Mouse (Mus musculus) adrenal gland, postnatal 10 days (tissue): ENCODE measurements around the gene Dnah2. TPM values are rescaled to one million over a fixed set of nuclear protein-coding genes. Genes with fewer than 3 reads are reported as not detected.
A peak's percentile ranks its signal among the peaks of the same experiment; 100 is the strongest.

Source experiments
- DNase-seq: peaks from one replicate; pipeline ENCODE4 v3.0.0; 2021; ENCODE audit warnings: mixed read lengths
- microRNA-seq: library from miRNA; unstranded; fragments of <30 nt; microRNA quantifications from one replicate; pipeline ENCODE4 v1.2.0, GENCODE M21; 2021
- total RNA-seq, 2 experiments: library from RNA; stranded (reverse); gene quantifications; 2 replicates each; pipeline ENCODE4 v1.2.3; 2021

Dnah2 gene
- total RNA-seq, 2 experiments from 2014 or later: 0.30 TPM

DNA sequence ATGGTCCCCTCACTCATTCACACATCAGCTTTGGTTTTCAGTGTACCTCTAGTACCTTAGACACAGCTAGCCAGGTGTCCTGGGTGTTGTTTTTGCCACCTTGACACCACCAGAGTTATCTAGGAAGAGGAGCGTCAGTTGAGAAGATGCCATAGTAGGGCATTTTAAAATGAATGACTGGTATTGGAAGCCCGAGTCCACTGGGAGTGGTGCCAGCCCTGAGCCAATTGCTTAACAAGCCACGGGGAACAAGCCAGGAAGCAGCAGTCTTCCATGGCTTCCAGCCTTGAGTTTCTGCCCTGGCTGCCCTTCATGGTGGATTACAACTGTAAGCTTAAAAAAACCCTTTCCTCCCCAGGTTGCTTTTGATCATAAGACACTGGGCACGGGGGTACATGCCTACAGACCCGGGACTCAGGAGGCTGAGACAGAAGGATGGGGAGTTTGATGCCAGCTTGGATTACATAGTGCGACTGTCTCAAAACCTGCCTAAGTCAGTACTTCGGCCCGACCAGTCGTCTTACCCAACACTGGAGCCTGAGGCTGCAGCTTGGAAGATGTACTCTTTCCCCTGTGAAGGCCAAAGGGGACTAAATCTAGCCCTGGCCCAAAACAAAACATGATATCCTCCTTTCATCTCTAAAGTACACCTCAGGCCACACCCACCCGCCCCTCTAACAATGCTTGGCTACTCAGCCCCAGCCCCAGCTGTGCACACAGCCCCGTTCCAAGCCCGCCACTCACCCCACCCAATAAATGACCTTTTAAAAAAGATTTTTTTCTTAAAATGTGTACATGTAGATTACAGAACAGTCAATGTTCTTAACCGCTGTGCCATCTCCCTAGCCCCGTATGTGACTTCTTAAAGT is 159.1 kb downstream of the Dnah2 start:
- DNase-seq: peak; percentile 90

DNA sequence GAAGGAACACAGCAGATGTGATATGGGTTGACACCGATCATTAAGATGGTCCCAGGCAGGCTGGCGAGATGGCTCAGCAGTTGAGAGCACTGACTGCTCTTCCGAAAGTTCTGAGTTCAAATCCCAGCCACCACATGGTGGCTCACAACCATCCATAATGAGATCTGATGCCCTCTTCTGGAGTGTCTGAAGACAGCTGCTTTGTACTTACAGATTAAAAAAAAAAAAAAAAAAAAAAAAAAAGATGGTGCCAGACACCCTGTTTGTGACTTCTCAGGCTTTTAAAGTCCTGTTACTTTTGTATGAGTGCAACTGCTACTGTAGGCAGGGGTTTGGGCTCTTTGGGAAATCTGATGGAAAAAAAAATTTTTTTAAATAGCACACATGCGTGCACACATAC is 160.2 kb downstream of the Dnah2 start:
- no peak for DNase-seq

DNA sequence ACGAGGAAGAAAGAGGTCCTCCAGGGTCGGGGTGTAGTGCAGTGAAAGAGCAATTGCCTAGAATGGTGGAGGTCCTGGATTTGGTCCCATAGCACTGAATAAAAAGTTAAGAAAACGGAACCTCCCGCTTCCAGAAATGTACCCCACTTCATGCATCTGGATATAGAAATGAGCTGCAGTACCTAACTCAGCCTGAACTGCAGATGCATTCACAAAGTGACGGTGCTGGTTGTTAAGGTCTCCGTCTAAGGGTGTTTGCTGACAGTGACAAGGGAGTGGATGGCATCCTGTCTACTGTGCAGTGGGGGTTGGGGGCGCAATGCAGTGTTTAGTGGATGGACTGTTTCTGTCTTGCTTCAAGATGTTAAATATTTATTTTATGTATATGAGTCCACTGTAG is 162.2 kb downstream of the Dnah2 start:
- DNase-seq: no peak

DNA sequence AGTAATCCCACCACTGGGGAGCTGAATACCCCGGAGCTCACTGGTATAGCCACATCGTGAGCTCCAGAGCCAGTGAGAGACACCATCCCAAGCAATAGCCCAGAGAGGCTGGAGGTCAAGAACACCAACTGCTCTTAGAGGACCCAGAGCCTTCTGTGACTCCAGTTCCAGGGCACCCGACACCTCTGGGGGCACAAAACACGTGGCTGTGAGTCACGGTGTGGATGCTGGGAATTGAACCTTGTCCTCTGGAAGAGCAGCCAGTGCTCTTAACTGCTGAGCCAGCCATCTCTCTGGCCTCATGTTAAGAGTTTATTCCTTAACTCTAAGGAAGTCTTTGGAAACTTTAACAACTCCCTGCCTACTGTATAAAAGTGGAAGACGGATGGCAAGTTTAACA is 163.9 kb downstream of the Dnah2 start:
- no peak for DNase-seq

DNA sequence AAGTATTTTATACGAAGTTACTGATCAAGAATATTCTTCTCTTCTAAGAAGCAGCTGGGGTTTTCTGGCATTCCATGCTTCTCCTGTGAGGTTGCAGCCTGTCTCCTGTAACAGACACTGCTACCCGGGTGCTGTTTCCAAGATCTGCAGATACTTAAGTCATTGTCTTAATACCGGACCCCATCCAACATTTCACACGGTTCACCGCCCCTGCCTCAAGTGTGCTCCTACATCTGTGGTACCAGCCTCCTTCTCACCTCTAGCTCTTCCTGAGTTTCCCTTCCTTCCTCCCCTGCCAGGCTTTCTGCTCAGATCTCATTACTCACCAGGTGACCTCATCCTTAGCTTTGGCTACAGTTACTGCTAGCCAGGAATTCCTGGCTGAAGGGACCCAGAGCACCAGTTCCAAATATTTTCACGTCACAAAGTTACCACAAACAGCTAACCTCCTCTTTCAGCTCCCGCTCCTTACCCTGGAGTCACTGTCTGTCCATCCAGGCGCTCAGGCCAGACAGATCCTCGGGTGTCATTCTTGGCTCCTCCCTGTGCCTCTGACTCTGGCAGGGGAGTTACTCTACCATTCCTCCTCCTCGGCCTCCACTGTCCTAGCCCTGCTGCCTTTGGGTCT is 166.3 kb downstream of the Dnah2 start:
- DNase-seq: no peak

DNA sequence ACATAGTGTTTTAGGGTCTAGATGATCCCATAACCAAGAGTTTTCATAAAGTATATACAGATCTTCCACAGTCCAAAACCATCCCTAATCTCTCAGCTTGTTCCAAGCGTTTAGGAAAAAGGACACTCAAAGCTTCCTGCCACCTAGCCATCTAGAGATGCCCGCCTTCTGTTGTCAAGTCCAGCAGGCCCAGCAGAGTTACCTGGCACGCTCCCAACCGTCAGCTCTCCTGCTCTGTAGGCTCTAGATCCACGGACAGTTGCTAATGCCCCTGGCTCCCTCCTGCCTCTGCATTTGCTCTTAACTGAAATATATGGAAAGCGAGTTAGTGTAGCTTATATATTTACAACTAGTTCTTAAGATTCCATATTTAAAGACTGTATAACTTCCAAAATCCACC is 167.6 kb downstream of the Dnah2 start:
- no peak for DNase-seq

DNA sequence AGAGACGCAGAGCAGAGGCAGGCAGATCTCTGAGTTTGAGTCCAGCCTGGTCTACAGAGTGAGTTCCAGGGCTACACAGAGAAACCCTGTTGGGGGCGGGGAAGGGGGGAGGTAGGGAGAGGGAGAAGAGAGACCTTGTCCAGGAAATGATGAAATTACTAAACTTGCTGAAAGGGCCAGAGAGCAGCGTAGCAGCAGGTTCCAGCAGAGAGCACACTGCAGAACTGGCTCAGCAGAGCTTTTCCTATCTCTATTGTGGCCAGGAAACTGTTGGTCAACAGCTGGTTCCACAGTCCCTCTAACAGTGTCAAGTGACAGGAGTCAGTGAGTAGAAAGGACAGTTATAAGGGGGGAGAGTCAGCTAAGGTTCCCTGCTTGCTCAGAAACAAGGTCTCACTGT is 169.3 kb downstream of the Dnah2 start:
- DNase-seq: no peak

DNA sequence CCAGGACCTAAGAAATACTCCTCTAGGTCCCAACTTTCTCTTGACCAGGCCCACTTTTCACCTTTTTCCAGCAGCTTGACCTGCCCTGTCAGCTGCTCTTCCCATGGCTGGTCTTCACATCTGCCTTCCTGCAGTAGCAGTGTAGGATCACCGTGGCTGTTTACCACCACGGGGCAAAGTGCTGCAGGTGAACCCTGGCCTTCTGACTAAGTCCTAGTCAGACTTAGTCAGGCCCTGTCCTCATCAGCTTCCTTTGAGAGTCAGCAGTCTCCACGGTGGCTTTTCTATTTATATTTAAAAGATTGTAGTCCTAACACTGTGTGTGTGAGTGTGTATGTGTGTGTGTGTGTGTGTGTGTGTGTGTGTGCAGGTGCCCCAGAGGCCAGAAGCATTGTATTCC is 171.1 kb downstream of the Dnah2 start:
- no peak for DNase-seq

DNA sequence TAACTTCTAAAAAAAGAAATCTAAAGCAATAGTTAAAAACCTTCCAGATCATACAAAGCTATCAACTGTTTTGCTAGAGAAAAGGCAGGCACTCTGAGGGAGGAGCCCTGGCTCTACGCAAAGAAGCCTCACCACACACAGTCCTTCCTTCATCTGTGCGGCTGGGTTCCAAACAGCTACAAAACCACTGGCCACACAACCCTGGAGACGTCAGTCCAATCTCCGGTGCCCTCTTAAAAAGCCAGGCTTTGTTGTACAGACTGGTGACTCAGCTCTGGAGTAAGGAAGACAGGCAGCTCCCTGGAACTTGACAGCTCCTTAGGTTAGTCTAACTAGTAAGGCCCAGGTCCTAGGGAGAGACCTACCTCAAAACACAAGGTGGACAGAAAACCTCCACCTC is 173.3 kb downstream of the Dnah2 start:
- DNase-seq: no peak

DNA sequence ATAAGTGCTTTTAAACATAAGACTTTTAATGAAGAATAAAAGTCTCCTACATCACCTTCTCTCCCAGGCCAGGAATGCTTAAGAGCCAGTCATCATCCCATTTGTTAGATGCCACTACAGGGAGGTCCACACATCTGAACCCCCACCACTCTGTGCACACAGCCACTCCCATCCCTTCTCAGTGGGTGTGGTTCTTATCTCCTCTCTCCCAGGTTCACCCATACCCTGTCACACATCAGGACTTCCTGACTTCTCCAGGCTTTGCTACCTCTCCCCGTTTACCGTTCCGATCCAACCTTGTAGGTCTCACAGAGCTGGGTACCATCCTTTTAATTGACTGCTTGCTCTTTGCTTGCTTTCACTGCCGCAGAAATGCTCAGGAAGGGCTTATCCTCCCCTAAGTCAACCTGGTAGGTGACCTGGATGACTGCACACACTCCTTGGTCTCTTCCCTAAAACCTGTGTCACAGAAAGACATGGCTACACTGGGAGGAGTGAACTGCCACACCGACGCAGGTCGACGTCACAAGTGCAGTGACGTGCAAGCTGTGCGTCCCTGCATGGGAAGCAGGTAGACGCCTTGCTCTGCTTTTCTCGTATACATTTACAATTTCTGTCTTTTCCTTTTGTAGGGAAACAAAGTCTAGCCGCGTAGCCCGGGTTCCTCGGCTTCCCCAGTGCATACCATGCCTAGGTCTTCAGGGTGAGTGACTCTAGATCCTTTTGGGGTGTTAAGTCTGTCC is 175.5 kb downstream of the Dnah2 start:
- DNase-seq: no peak

DNA sequence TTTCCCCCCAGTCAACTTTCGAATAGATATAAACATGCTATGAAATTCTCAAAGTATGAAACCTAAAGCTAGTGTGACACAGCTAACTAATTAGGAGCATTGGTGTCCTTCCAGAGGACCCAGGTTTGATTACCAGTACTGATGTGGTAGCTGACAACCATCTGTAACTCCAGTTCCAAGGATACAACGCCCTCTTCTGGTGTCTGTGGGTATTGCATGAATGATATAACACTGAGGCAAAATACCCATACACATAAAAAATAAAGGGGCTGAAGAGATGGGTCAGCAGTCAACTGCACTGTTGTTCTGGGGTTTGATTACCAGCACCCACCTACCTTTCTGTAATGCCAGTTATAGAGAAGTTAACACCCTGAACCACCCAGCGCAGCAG is 176.1 kb downstream of the Dnah2 start:
- no peak for DNase-seq

DNA sequence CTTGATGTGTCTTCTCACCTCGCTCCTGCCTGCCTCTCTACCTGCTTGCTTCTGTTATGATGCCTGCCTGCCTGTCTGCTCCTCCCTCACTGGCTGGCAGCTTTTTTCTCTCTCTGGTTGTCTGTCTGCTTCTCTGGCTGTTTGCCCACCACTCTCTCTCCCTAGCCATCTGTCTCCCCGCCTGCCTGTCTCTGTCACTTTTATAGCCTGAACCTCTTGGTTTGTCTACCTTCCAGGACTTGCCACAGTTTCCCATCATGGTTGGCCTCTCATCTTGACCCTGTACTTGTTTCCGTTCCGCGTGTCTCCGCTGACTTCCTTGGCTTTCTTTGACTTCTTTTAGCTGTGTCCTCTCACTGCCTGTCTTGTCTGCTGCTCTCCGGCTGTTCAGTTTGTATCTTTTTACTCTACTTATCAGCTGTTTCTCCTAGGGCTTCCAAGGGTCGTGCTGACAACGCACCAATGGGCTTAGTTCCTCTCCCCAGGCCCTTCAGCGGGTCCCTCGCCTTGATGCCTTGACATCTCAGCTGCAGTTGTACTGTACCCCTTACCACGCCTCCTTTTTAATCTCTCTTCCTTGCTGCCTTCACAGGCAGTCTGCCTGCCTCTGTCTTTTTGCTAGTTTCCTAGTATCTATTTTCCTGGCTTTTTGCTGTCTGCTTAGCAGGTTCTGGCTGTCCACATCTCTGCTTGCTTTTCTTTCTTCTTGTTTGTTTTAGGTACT is 176.7 kb downstream of the Dnah2 start:
- no peak for DNase-seq

DNA sequence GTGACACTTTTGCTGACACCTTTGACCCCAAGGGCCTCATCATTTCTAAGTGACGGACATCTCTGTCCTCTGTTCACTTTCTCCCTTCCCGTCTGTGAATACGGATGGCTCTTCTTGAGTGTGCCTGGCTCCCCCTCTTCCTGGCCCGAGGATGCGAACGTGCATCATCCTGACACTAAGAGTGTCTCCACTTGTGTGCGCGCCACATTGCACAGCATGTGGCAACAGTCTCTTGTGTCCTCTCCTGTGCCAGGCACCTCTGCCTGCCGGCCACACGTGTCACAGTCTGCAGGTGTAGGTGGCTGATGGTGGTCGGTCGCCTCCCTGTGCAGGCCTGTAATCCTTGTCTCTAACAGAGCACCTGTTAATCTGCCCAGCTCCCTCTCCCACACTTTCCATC is 177.3 kb downstream of the Dnah2 start:
- no peak for DNase-seq

DNA sequence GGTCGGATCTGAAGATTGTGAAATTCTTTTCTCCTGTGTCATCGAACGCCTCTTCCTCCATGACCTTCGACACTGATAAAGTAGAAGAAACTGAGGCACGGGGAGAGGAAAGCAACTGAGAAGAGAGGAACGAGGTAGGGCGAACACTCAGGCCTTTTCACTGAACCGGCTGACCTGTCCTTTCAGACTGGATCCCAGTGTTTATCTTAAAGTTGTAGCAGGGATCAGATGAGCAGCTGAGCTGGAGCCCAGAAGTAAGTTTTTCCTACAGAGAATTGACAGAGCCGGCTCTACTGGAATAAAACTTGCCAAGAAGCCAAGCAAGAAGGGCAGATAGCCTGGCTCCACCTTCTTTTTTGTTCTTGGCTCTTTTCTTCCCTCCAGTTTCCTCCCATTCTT is 178.1 kb downstream of the Dnah2 start:
- no peak for DNase-seq

Small RNA genes lying within 50 kb of the gene (microRNA-seq; reads per million reads assigned to microRNA genes)
- gene Gm27493: not detected

Other genes starting within 250 kb of the Dnah2 start
- 10 to 100 TPM in 1 of 2 experiments, 1 to 10 TPM in 1; 7.8 to 12.6 TPM for gene Cntrob, start 225.3 kb downstream of the Dnah2 start, total RNA-seq
- 10 to 100 TPM; 75.1 to 78.6 TPM for gene Trappc1, start 225.1 kb downstream of the Dnah2 start, total RNA-seq
- gene Kcnab3, start 222.9 kb downstream of the Dnah2 start, total RNA-seq: 1 to 10 TPM; 5.1 to 7.9 TPM
- gene Rnf227, start 208.6 kb downstream of the Dnah2 start, total RNA-seq: 1 to 10 TPM; 4.2 to 7.2 TPM
- gene Chd3, start 179.7 kb downstream of the Dnah2 start, total RNA-seq: 100 to 1,000 TPM in 1 of 2 experiments, 10 to 100 TPM in 1; 93.8 to 128 TPM
- 100 to 1,000 TPM; 124 to 138 TPM for gene Naa38, start 153.6 kb downstream of the Dnah2 start, total RNA-seq
- gene Cyb5d1, start 153.5 kb downstream of the Dnah2 start, total RNA-seq: 10 to 100 TPM; 32.4 to 38.9 TPM
- 10 to 100 TPM; 29.1 to 33.0 TPM for gene Tmem88, start 150.9 kb downstream of the Dnah2 start, total RNA-seq
- gene Kdm6b, start 135.4 kb downstream of the Dnah2 start, total RNA-seq: 10 to 100 TPM; 49.0 to 53.4 TPM
- gene Efnb3, start 11.1 kb upstream of the Dnah2 start, total RNA-seq: 1 to 10 TPM; 2.2 to 3.8 TPM
- gene Wrap53, start 31.1 kb upstream of the Dnah2 start, total RNA-seq: 10 to 100 TPM in 1 of 2 experiments, 1 to 10 TPM in 1; 8.1 to 12.5 TPM
- gene Trp53, start 31.2 kb upstream of the Dnah2 start, total RNA-seq: 10 to 100 TPM; 59.9 to 75.9 TPM
- 10 to 100 TPM; 38.6 to 52.9 TPM for gene Atp1b2, start 56.8 kb upstream of the Dnah2 start, total RNA-seq
- gene Shbg, start 68.8 kb upstream of the Dnah2 start, total RNA-seq: under 1 TPM; 0.27 to 0.36 TPM
- 10 to 100 TPM in 1 of 2 experiments, 1 to 10 TPM in 1; 9.2 to 10.1 TPM for gene Sat2, start 72.9 kb upstream of the Dnah2 start, total RNA-seq
- 10 to 100 TPM; 61.9 to 80.2 TPM for gene Fxr2, start 83.9 kb upstream of the Dnah2 start, total RNA-seq
- not detected for gene Sox15, start 106.2 kb upstream of the Dnah2 start, total RNA-seq
- 100 to 1,000 TPM; 114 to 116 TPM for gene Mpdu1, start 113.5 kb upstream of the Dnah2 start, total RNA-seq
- 10 to 100 TPM in 1 of 2 experiments, 1 to 10 TPM in 1; 9.8 to 12.0 TPM for gene Cd68, start 117.0 kb upstream of the Dnah2 start, total RNA-seq
- gene Eif4a1, start 123.3 kb upstream of the Dnah2 start, total RNA-seq: 100 to 1,000 TPM; 598 to 631 TPM
- 10 to 100 TPM; 62.6 to 76.3 TPM for gene Senp3, start 133.0 kb upstream of the Dnah2 start, total RNA-seq
- 1 to 10 TPM; 2.0 to 5.0 TPM for gene Tnfsf13, start 136.7 kb upstream of the Dnah2 start, total RNA-seq
- 10 to 100 TPM; 18.1 to 19.2 TPM for gene Tnfsf12, start 146.7 kb upstream of the Dnah2 start, total RNA-seq
- gene Tnfsfm13, start 147.0 kb upstream of the Dnah2 start, total RNA-seq: 1 to 10 TPM; 4.2 to 5.1 TPM
- 10 to 100 TPM; 53.9 to 67.5 TPM for gene Polr2a, start 209.5 kb upstream of the Dnah2 start, total RNA-seq
- not detected for gene Slc35g3, start 212.9 kb upstream of the Dnah2 start, total RNA-seq
- gene Zbtb4, start 216.8 kb upstream of the Dnah2 start, total RNA-seq: 10 to 100 TPM; 35.5 to 41.2 TPM
- gene Chrnb1, start 246.8 kb upstream of the Dnah2 start, total RNA-seq: 1 to 10 TPM; 2.3 to 7.9 TPM